Mouse (Mus musculus) left cerebral cortex, adult 8-10 months (tissue): ENCODE measurements around the gene Capn10. TPM values are rescaled to one million over a fixed set of nuclear protein-coding genes. Genes with fewer than 3 reads are reported as not detected.

Source experiments
- DNase-seq, 2 experiments: peaks; one replicate each; pipeline ENCODE4 v3.0.0; 2022; ENCODE audit warnings: low spot score in 2 of 2
- total RNA-seq, 4 experiments: library from RNA; stranded (reverse); gene quantifications; 2 replicates each; pipeline ENCODE4 v1.2.4; 2022

Gene Capn10
- total RNA-seq: 10 to 100 TPM; 33.9 to 42.2 (median 37.4) TPM

DNA sequence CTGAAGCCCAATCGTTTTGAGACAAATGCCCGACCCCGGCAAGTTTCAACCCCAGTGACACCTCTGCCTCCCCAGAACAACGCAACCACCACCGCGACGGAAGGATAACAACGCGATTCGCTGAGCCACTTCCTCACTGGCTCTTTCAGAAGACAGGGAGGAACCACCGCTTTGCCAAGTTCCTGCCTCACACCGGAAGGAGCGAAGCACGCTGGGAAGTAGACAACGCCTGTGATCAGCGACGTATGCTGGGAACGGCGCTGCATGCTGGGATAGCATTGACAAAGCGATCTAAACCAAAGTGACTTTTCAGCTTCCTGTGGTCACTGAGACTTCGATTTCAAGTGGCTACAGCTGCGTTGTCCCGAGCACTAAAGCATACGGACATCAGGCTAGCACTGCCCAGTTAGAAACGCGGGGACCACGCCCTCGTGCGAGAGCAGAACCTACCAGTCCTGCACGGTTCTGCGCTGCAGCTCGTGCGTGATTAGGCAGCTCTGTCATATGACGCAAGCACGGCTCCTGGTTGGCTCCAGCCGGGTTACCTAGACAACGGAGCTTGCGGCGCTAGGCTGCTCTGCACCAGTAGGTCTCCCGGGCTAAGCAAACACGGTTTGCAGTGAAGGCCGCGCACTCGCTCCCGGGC lies at the start of gene Capn10:
Gene Capn10, plus strand, starts transcription at position 195 of the 646 bp plus-strand sequence.
- peak; percentile 95 to 96 for DNase-seq

DNA sequence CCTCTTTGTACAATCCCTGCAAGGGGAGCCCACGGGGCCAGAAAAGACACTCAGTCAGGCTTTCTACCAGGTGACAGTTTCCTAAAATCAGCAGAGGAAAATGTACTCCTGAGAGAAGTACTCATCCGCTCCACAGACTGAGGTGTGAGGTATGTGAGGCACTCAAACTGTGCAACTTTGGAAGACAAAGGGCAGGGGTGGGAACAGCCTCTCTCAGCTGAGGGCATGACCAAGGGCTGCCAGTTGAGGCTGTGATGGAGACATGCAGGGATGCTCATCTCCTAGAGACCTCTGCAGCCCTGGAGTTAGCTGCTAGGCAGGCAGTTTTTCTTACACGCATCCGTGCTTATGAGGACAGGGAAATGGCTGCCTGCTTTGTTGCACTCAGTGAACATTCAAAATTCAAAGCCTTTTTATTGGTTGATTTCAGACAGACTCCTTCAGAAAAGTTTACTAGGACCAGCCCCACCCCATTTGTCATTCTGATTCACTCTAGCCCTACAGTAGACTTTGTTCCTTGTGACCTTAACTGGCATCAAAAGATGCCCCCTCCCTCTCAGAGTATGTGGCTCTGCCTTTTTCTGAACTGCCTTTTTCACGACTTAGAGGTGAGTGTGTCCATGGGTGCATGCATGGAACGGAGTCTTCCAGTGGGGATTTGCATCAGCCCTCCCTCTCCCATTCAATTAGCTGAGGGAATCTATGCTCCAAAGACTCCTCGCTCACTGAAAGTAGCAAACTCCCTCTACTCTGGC lies 45.1 kb upstream of the Capn10 start:
- no peak for DNase-seq

DNA sequence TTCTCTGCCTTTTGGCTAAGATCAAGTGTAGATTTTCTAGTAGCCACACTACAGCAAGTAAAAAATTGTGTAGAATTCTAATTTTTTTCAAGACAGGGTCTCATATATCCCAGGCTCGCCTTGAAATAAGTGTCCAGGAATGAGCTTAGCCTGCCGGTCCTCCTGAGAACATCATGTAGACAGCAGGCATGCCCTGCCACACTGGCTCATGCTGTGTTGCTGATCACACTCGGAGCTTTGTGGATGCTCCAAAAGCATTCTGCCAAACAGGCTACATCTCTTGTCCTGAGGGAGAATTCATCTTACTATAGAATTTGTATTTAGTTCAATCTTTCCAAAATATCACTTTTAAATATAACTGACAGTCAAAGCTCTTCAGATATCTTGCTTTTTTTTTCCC lies 41.4 kb upstream of the Capn10 start:
- no peak for DNase-seq

DNA sequence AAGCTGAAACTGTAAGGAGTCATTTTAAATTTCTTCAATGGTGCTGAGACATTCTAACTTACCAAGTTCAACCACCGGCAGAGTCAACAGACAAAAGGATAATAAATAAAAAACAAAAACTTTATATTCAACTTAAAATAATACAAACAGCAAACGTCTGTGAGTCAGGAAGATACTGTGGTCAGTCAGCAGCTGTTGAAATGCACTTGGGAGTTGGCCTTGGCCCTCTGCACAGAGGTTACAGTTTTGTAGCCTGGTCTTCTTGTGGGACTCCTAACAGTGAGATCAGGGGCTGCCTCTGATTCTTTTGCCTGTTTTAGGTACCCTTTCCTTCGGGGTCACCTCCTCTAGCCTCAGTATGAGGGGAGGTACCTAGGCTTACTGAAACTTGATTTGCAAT lies 40.3 kb upstream of the Capn10 start:
- DNase-seq: no peak

DNA sequence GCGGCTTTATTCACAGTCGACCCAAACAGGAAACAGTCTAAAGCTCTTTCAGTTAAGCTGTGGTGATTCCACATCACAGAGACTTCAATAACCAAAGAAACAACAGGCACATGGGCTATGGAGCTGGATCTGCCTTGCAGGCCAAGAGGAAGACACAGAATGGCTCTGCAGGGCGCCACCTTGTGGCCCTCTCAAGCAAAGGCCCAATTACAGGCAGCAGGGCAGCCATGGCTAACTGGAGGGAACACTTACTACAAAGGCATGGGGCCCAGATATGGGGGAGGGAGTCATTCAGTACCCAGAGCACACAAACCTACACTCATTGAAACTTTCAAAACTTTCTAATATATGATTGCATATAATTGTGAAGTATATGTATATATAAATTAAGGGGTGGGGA lies 39.1 kb upstream of the Capn10 start:
- peak; percentile 60 to 64 for DNase-seq

DNA sequence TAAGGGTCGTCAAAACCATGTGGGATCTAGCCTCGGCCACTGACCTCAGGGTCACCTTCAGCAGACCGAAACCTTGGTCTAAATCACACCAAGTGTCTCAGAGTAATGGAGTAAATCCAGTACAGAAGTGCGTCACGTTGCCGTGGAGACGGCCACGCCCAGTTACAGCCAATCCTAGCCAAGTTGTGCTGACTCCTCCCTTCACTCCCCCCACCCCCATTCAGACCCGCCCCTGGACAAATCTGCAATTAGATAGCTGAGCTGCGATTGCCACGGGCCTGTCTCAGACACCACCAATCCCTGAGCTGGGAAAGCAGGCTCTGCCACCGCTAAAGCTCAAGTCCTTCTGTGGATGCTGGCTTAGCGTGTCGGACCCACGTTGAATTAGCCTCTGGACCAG lies 31.4 kb upstream of the Capn10 start, which contains the start of gene Ankmy1:
Gene Ankmy1, minus strand, starts transcription at position 121 of the 400 bp plus-strand sequence.
- peak in 1 of 2 experiments; percentile 67 for DNase-seq

DNA sequence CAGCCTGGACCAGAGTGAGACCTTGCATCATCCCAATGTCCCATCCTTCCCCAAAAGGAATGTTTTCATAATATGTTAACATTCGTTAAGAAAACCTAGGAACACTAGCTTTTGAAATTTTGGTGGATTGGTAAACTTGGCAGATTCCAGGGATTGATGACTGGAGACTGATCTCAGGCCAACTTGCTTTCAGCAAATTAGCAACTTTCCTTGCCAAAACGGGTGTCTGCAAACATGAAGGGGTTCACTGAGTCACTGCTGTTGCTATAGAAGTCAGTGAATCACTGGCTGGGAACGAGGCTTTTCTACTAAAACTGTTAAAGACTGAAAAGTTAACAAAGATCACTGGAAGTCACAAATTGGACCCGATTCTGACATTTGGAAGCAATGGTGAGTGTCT lies 30.5 kb upstream of the Capn10 start:
- DNase-seq: no peak

DNA sequence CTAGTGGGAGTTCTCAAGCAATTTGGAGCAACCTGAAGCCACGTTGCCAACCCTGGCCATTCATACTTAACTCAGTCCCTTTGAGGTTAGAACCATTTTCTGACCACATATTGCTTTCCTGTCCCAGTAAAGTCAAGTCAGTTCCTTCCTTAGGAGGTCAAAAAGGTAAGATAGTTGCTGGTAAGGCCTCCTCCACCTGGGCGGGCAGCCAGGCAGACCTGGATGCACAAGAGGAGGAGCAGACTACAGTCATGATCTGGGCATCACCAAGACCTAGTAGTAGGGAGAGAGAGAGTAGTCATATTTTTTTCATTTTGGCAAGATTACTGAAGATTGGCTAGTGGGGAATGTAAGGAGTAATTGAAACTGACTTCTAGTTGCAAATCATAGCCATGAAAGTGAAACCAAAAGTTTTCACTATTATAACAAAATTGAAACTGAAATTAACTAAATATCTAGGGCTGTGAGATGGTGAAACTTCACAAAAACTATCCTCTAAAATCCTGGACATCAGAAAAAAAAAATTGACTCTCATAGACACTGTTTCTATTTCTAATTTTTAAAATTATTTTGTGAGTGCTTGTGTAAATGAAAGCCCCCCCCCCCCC lies 28.4 kb upstream of the Capn10 start:
- DNase-seq: no peak

DNA sequence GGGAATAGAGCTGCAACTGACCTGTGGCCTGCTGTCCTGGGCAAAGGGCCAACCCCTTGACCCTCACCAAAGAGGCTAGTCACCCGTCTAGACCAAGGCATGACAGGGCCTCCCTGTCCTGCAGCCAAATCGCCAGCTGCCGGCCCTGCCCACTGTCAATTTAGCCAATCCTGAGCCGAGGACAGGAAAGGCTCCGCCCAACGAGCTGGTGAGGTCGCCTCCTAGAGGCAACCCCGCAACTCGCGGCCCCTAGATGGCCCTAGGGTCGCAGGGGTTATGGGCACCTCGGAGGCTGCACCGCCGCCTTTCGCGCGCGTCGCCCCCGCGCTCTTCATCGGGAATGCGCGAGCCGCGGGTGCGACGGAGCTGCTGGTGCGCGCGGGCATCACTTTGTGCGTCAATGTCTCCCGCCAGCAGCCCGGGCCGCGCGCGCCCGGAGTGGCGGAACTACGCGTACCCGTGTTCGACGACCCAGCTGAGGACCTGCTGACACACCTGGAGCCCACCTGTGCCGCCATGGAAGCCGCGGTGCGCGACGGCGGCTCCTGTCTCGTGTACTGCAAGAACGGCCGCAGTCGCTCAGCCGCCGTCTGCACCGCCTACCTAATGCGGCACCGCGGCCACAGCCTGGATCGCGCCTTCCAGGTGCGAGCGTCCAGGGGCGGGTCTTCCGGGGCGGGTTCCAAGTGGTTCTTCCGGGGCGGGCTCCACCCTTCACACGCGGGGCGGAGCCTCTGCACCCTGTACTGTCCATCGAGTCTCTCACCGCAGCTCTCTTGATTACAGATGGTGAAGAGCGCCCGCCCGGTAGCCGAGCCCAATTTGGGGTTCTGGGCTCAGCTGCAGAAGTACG lies 27.2 kb upstream of the Capn10 start, which contains the start of gene Dusp28:
Gene Dusp28, plus strand, starts transcription at position 203 of the 853 bp plus-strand sequence.
- peak; percentile 64 to 87 for DNase-seq

DNA sequence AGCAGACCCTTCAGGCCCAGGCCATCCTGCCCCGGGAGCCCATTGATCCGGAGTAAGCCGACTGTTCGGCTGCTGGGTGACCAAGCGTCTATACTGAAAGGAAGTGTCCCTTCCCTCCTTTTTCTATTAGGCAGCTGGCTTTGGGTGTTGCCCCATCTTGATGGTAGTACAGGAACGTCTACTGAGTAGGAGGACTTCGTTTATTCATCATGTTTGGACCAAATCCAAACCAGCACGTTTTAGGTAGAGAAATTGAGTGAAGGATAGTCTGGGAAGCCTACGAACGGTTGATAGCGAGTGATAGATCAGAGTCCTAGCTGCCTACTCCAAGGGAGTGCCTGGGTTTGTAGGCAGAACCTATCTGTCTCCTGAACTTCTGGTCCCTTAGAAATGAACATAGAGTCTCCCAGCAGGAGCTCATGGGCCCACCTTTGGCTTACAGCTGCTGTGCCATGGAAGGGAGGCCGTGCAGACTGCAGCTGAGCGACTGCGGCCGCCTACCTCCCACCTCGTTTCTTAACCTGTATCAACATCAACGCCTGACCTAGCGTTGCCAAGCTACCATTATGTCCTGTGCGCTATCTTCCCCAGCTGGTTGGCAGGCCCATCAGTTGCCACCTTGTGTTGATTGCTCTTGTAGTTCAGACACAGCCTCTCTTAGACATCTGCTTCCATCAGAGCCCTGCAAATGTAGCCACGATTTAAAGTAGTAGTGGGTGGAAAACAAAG lies 26.4 kb upstream of the Capn10 start:
- no peak for DNase-seq

DNA sequence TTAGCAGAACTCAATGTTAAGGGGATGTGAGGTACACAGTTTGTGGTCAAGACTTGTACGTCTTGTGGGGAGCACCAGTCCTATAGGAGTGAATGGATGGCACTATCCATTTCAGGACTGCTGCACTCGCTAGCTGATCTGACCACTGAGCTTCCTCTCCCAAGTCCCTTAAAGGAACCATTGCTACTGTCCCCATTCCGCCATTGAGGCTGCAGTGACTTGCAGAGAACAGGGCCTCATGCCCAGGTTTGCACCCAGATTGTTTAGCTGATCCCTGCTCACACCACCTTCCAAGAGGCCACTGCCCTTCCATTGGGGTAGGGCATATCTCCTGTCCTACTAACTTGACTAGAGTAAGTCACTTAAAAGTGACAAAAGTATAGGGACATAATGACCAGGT lies 25.5 kb upstream of the Capn10 start:
- no peak for DNase-seq

DNA sequence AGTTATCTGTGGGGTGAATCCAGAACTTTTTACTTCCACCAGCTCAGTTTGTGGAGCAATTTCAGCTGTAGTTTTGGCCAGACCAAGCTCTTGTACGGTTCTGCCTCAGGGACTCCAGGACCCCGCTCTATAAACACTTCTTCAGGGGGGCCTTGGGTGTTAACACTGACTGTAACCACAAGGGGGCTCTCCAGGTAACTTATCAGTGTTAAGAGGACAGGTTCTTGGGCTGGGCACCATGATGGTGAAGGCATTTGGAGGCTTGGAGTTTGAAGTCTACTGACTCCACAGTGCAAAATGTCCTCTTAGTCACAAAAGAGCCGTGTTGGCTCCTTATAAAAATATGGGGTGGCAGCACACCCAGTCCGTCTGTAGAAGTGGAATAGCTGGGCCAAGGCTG lies 25.1 kb upstream of the Capn10 start:
- no peak for DNase-seq

DNA sequence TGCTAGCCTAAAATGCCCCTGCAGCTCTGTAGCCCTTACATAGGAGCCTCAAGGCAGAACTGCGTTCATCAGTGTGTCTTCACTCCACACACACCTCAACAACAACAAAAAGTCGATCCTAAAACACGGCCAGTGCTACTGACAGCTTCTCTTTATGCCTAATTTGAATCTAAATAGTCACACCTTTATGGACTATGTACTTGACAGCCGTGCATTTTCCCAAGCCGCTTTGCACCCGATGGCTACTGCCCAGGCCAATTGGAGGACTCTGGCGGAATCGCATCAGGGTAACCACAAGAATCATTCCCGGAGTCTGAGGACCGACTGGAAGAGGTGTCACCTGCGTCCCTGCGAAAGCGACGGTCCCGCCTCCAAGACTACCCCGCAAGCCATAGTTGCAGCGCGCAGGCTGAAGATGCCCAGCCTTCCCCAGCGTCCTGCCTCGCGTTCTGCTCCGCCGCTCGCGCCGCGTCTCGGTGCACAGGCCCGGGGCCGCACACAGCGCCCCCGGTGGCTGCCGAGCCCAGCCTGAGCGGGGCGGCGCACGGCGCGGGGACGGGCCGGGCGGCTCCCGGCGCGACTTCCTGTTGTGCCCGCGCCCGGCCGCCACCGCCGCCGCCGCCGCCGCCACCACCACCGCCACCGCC lies 23.8 kb upstream of the Capn10 start, which contains the start of gene Rnpepl1:
Gene Rnpepl1, plus strand, starts transcription at position 545 of the 647 bp plus-strand sequence.
- DNase-seq: peak; percentile 50 to 71

DNA sequence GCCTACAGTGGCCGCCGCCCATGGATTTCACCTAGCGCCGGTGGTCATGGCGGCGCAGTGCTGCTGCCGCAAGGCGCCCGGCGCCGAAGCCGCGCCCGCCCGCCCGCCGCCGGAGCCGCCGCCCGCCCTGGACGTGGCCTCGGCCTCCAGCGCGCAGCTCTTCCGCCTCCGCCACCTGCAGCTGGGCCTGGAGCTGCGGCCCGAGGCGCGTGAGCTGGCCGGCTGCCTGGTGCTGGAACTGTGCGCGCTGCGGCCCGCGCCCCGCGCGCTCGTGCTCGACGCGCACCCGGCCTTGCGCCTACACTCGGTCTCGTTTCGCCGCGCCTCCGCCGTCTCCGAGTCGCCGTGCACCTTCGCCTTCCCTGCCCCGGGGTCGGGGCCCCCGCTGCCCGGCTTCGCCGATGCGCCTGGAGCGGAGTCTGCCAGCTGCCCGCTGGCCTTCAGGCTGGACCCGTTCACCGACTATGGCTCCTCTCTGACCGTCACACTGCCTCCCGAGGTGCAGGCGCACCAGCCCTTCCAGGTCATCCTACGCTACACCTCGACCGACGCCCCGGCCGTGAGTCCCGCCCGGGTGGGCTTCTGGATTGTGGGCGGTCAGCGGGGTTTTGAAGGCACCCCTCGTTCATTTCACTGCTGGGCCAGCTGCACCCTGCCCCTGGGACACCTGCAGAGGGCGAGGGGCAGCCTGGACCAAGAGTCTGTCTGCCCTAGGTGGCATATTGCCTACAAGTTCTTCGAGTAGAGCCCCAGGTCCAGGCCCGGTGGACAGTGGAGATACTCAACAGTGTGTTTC lies 23.1 kb upstream of the Capn10 start:
- peak; percentile 51 to 64 for DNase-seq

DNA sequence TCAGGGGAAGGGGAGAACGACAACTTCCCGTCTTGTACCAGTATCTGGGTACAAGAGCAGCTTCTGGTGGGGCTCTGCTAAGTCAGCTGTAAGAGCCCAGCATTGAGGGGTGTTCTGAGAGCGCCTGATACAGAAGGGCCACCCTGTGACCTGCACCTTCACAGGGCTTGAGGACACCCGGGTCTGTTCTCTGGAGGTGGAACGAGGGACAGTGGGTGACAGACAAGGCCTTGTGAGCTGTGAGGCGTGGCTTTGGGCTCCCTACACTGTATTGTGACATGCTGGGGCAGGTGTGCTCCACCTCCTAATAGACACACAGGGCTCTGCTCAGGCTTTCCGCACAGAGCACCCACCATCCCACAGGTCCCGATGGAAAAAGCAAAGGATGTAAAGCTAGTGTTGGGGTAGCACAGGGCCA lies 22.4 kb upstream of the Capn10 start:
- no peak for DNase-seq

DNA sequence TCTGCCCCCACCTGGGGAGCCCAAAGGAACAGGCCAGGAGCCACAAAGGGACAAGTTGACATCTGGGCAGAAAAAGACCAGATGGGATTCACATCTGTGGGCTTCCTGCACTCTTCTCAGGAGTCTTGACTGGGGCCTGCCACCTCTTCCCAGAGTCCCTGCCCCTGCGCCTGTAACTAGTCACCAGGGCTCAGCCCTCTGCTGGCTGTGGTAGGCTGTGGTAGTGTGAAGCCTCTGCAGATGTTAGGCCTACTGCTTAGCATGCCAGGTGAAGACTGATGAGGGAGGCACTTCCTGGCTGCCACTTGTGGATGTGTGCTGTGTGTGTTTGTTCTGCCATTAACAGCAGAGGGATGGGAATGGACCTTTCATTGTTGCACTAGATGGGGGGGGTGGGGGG lies 21.9 kb upstream of the Capn10 start:
- DNase-seq: no peak

DNA sequence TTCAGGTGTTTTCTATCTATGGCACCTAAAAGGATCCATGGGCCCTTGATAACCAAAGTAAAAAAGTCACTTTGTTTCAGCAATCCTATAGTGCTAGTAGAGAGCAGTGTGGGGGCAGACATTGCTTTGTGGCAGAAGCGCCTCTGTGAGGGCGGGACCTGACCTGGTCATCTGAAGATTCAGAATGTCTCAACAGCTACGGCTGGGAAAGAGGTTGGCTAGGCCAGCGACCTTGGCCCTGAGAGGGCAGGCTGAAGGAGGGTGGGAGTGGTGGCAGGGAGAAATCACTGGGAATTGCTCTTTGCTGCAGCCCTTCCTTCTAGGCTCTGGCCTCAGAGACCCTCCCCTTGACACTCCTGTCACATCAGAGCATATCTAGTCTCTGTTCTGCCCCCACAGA lies 19.9 kb upstream of the Capn10 start:
- DNase-seq: no peak

DNA sequence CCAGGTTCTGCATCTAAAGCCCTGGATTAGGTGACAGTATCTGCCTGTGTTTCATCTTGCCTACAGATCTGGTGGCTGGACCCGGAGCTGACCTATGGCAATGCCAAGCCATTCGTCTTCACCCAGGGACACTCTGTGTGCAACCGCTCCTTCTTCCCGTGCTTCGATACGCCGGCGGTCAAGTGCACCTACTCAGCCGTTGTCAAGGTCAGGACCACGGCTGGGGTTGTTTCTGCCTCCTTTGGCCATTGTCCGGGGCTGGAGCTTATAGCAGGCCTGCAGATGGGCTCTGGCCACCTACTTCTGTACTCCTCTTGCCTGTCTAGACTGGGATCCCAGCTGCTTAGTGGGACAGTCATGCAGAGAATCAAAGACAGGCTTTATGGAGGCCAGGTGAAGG lies 19.2 kb upstream of the Capn10 start:
- DNase-seq: no peak

DNA sequence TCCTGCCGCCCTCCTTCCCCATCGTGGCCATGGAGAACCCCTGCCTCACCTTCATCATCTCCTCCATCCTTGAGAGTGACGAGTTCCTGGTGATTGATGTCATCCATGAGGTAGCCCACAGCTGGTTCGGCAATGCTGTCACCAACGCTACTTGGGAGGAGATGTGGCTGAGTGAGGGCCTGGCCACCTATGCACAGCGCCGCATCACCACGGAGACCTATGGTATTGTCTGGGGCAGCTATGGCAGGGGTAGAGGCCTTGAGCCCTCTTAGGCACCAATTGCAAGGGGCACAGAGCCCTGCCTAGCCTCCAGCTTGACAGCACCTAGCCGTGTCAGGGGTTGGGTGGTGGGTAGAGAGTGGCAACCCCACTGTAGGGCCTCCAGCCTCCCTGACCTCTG lies 17.5 kb upstream of the Capn10 start:
- DNase-seq: no peak
